Mouse (Mus musculus) heart, embryonic 15.5 days (tissue): ENCODE results near the gene Rexo5. TPM values are rescaled to one million over a fixed set of nuclear protein-coding genes. Genes with fewer than 3 reads are reported as not detected.
A peak's percentile ranks its signal among the peaks of the same experiment; 100 is the strongest.

Experiments
- ATAC-seq: fragments of 200-750 bp; cut with Nextera tagmentation; replicated peaks from 2 replicates; pipeline ENCODE4 v1.8.0; 2017; ENCODE audit warnings: low read depth, moderate TSS enrichment; ENCODE audit not compliant: insufficient number of reproducible peaks, insufficient read depth, low FRiP score
- H3K27ac ChIP-seq: fragments of 300-500 bp; sonication (generic); 2 replicates; pipeline ENCODE4 v1.5.1; 2015; ENCODE audit warnings: mild to moderate bottlenecking, inconsistent platforms
- H3K27me3 ChIP-seq: fragments of 300-500 bp; sonication (generic); 2 replicates; pipeline ENCODE4 v1.6.1; 2015; ENCODE audit warnings: inconsistent platforms
- H3K36me3 ChIP-seq: fragments of 300-500 bp; sonication (generic); 2 replicates; pipeline ENCODE4 v1.6.1; 2015; ENCODE audit warnings: mild to moderate bottlenecking, inconsistent platforms
- H3K4me1 ChIP-seq: fragments of 300-500 bp; sonication (generic); replicated peaks from 2 replicates; pipeline ENCODE4 v1.6.1; 2015; ENCODE audit warnings: inconsistent platforms
- H3K4me2 ChIP-seq: fragments of 300-500 bp; sonication (generic); 2 replicates; pipeline ENCODE4 v1.6.1; 2015; ENCODE audit warnings: inconsistent platforms, mild to moderate bottlenecking, moderate library complexity
- H3K4me3 ChIP-seq: fragments of 300-500 bp; sonication (generic); 2 replicates; pipeline ENCODE4 v1.5.1; 2015; ENCODE audit warnings: mild to moderate bottlenecking, inconsistent platforms
- H3K9ac ChIP-seq: fragments of 300-500 bp; sonication (generic); 2 replicates; pipeline ENCODE4 v1.6.1; 2015; ENCODE audit warnings: mild to moderate bottlenecking, inconsistent platforms
- H3K9me3 ChIP-seq: fragments of 300-500 bp; sonication (generic); replicated peaks from 2 replicates; pipeline ENCODE4 v1.6.1; 2016; ENCODE audit warnings: inconsistent platforms
- WGBS: fragments of 180-500 bp; shearing (Covaris S2); methylation state at CpG from one replicate; pipeline ENCODE4 v1.1.7; 2015; ENCODE audit warnings: mixed read lengths; 5-methylcytosine and 5-hydroxymethylcytosine counted together
- polyA plus RNA-seq: library from polyadenylated mRNA; unstranded; fragments of >200 nt; fragmentation: Nextera tagmentation; extraction: Ambion mirVana; gene quantifications from 2 replicates; pipeline ENCODE4 v1.2.1, GENCODE M21; 2015

Gene Rexo5
- polyA plus RNA-seq, 1 experiment from 2014 or later: 11.2 TPM

GRCm38 (mm10) chr7:119845541-119845940 is 51.7 kb downstream of the Rexo5 start:
- Histone ChIP-seq H3K27me3 (no peaks in the 10 kb centered on the region), H3K9me3 (no peaks in the 10 kb centered on the region), H3K9ac (no peak overlapping the region), H3K4me3 (no peak overlapping the region), H3K27ac (no peak overlapping the region), H3K4me2 (no peak overlapping the region), H3K36me3 (peaks cover 25% of the 10 kb centered on the region), H3K4me1 (no peaks in the 10 kb centered on the region)
- WGBS: 69% methylated on average over 2 of the region's 2 CpGs
- no peak for ATAC-seq

GRCm38 (mm10) chr7:119847396-119847795 is 53.6 kb downstream of the Rexo5 start:
- no peak overlapping the region for H3K27ac ChIP-seq
- ATAC-seq: no peak
- 83% methylated on average over 2 of the region's 2 CpGs for WGBS
- H3K36me3 ChIP-seq: peaks cover 25% of the 10 kb centered on the region; the same call in 1 of the 2 replicates
- H3K27me3 ChIP-seq: no peaks in the 10 kb centered on the region
- no peak overlapping the region for H3K9ac ChIP-seq
- H3K4me3 ChIP-seq: no peak overlapping the region
- no peaks in the 10 kb centered on the region for H3K9me3 ChIP-seq
- H3K4me2 ChIP-seq: no peak overlapping the region
- H3K4me1 ChIP-seq: no peaks in the 10 kb centered on the region

DNA sequence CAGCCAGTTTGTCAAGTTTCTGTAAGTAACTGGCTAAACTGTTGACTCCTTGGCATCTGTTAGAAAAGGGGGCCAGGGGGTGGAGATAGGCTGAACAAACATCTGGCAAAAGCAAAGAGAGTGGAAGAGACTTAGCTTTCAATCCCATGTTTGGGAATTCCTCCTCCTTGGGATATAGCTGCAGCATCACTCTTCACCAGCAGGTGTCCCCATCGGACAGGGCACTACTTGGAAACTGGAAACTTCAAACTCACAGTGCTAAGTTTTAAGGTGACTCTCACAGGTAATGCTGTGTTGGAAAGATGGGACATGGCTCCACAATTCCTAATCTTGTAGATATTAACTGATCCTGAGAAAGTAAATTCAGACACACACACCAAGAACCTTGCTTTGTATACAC is 55.3 kb downstream of the Rexo5 start:
- Histone ChIP-seq H3K9me3 (no peaks in the 10 kb centered on the region), H3K27me3 (no peaks in the 10 kb centered on the region), H3K4me3 (no peak overlapping the region), H3K4me1 (no peaks in the 10 kb centered on the region), H3K4me2 (no peak overlapping the region), H3K27ac (no peak overlapping the region), H3K36me3 (peaks cover 16% of the 10 kb centered on the region; the same call in 1 of the 2 replicates), H3K9ac (no peak overlapping the region)
- no peak for ATAC-seq
- 3% methylated on average over 1 of the region's 1 CpGs for WGBS

DNA sequence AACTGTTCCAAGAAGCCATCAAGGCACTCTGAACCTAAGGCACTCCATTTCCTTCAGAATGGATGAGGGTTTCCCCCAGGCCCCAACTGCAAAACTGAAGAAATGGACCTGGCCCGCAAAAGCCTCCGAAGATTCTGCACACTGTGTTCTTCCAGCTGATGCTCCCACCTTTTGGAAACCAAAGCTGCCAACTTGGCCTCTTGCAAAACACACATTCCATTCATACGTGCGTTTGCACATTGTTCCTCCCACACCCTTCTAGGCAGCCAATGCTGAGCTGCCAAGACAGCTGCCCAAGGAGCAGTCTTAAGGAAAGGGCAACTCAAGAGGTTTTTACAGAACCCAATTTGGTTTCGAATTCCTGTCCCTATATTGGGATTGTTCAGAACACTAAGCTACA is 56.9 kb downstream of the Rexo5 start:
- Histone ChIP-seq H3K27me3 (no peaks in the 10 kb centered on the region), H3K27ac (no peak overlapping the region), H3K4me1 (no peaks in the 10 kb centered on the region), H3K9me3 (no peaks in the 10 kb centered on the region), H3K9ac (no peak overlapping the region), H3K36me3 (peaks cover 3% of the 10 kb centered on the region; the same call in 1 of the 2 replicates), H3K4me2 (no peak overlapping the region), H3K4me3 (no peak overlapping the region)
- WGBS: 58% methylated on average over 5 of the region's 5 CpGs
- ATAC-seq: no peak

DNA sequence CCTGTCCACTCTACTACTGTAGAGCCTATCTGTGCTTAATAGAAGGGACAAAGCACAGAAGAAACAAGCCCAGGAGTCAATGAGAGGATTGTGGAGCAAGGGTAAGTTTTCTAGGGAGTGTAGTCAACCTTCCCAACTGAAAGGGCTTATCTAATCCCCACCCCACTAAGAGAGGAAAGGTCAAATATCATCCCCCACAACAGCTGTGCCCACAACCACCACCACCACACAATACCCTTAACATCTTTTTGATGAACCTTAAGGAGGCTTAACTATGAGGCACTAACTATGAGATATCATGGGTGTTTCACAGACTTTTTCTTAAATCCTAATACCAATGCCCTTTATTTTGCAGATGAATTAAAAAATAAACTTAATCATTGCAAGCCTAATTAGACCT is 58.7 kb downstream of the Rexo5 start:
- no peaks in the 10 kb centered on the region for H3K9me3 ChIP-seq
- no peak overlapping the region for H3K4me2 ChIP-seq
- H3K4me3 ChIP-seq: no peak overlapping the region
- H3K9ac ChIP-seq: no peak overlapping the region
- H3K27ac ChIP-seq: no peak overlapping the region
- H3K36me3 ChIP-seq: no peaks in the 10 kb centered on the region; the same call in 1 of the 2 replicates
- no peak for ATAC-seq
- no peaks in the 10 kb centered on the region for H3K4me1 ChIP-seq
- no peaks in the 10 kb centered on the region for H3K27me3 ChIP-seq

DNA sequence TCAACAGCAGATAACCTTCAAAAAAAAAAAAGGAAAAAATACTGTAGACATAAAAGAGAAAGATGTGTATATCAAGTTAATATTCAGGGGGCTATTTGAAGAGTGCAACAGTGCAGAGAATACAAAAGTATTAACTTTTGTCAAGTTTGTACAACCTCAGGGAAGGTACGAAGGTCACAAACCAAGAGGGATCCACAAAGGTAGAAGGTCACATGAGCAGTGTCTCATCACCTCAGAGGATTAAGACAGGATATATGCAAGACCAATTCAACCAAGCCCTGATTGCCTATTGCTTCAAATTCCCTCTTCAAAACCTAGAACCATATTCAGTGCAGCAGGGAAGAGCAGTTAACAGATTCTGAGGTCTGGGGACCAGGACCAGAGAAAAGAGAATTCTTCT is 59.4 kb downstream of the Rexo5 start:
- H3K9ac ChIP-seq: no peak overlapping the region
- no peaks in the 10 kb centered on the region for H3K9me3 ChIP-seq
- no peak for ATAC-seq
- WGBS: 82% methylated on average over 1 of the region's 1 CpGs
- H3K27me3 ChIP-seq: no peaks in the 10 kb centered on the region
- H3K27ac ChIP-seq: no peak overlapping the region
- H3K4me3 ChIP-seq: no peak overlapping the region
- H3K36me3 ChIP-seq: no peaks in the 10 kb centered on the region; the same call in 1 of the 2 replicates
- no peak overlapping the region for H3K4me2 ChIP-seq
- H3K4me1 ChIP-seq: no peaks in the 10 kb centered on the region

DNA sequence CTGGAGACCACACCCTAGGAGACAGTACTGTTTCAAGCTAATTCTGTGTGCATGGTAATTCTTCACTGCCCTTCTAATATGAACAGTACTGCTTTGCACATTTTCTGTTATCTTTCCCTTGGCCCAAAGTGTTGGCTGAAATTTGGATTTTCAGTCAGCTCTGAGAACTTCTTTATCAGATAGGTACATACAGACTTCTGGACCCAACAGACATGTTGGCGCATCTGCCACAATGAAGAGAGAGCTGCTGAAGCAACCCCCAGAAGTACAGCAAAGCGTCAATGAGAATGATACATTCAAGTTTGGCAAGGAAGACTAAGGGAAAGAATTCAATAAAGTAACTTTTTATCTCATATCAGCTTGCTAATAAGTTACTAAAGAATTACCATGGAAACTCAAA is 60.6 kb downstream of the Rexo5 start:
- H3K27ac ChIP-seq: no peak overlapping the region
- no peaks in the 10 kb centered on the region for H3K27me3 ChIP-seq
- H3K4me1 ChIP-seq: no peaks in the 10 kb centered on the region
- no peak overlapping the region for H3K4me2 ChIP-seq
- H3K9ac ChIP-seq: no peak overlapping the region
- ATAC-seq: no peak
- peaks cover 4% of the 10 kb centered on the region; the same call in 1 of the 2 replicates for H3K36me3 ChIP-seq
- 95% methylated on average over 2 of the region's 2 CpGs for WGBS
- no peaks in the 10 kb centered on the region for H3K9me3 ChIP-seq
- no peak overlapping the region for H3K4me3 ChIP-seq

GRCm38 (mm10) chr7:119855031-119855430 is 61.2 kb downstream of the Rexo5 start:
- Histone ChIP-seq H3K4me1 (no peaks in the 10 kb centered on the region), H3K36me3 (peaks cover 6% of the 10 kb centered on the region; the same call in 1 of the 2 replicates), H3K27ac (no peak overlapping the region), H3K4me3 (no peak overlapping the region), H3K9me3 (no peaks in the 10 kb centered on the region), H3K4me2 (no peak overlapping the region), H3K9ac (no peak overlapping the region), H3K27me3 (no peaks in the 10 kb centered on the region)
- ATAC-seq: no peak

DNA sequence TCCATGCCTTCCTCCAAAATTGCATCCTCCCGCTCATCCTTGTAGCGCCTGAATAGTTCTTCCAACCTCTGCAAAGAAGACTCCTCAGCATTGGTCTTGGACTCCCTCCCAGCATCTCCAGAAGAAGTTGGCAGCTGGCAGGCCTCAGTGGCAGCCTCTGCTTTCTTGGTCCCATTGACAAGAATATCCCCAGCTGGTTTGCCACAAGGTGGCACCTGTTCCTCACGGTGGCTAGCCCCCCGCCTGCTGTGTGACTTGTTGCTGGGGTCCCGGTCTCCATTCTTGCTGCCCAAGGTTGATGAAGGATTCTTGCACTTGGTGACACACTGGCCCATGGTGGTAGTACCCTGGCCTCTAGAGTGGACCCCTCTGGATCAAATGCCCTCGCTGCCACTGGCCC is 65.7 kb downstream of the Rexo5 start:
- no peaks in the 10 kb centered on the region for H3K27me3 ChIP-seq
- 73% methylated on average over 6 of the region's 6 CpGs for WGBS
- ATAC-seq: no peak
- no peak overlapping the region for H3K27ac ChIP-seq
- H3K9me3 ChIP-seq: no peaks in the 10 kb centered on the region
- H3K9ac ChIP-seq: no peak overlapping the region
- peaks cover 14% of the 10 kb centered on the region for H3K4me1 ChIP-seq
- H3K4me2 ChIP-seq: no peak overlapping the region
- no peak overlapping the region for H3K4me3 ChIP-seq
- H3K36me3 ChIP-seq: peaks cover 6% of the 10 kb centered on the region; the same call in 1 of the 2 replicates

DNA sequence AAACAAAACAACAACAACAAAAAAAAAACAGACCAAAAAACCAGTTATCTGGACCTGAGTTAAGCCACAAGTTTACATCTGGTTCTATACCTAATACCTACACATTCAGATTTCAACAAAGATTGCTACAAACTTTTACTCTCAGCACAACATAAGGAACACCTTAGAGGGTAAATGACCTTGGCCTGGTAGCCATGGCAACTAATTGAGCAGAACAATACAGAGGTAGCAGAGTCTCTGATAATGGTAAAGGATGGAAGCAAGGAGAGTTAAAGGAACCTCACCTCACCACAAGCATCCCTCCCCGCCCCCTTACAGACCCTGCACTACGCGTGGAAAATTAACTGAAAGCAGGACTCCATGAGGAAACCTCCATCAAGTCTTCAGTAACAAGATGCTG is 66.3 kb downstream of the Rexo5 start:
- 84% methylated on average over 3 of the region's 3 CpGs for WGBS
- Histone ChIP-seq H3K4me1 (peaks cover 14% of the 10 kb centered on the region), H3K4me2 (no peak overlapping the region), H3K9me3 (no peaks in the 10 kb centered on the region), H3K4me3 (no peak overlapping the region), H3K27ac (no peak overlapping the region), H3K36me3 (peaks cover 6% of the 10 kb centered on the region; the same call in 1 of the 2 replicates), H3K27me3 (no peaks in the 10 kb centered on the region), H3K9ac (no peak overlapping the region)
- no peak for ATAC-seq

DNA sequence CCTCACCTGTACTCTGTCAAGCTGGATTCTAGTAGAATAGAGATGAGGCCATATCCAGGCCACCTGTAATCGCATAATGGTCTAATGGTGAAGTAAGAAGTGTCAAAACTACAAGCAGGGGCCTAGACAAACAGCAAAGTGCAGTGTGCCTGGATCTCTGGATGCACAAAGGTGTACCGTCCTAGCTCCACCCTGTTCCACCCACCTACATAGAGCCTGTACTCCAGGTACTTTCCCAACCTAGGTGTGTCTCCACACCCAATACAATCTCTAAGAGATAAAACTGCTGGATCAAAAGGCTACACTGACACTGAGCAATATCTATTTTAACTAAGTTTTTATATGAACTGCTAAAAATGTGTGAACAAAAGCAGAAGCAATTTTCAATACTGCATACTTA is 66.7 kb downstream of the Rexo5 start:
- WGBS: 91% methylated on average over 2 of the region's 2 CpGs
- no peak overlapping the region for H3K9ac ChIP-seq
- no peaks in the 10 kb centered on the region for H3K9me3 ChIP-seq
- no peak overlapping the region for H3K27ac ChIP-seq
- no peak overlapping the region for H3K4me2 ChIP-seq
- no peaks in the 10 kb centered on the region for H3K27me3 ChIP-seq
- peaks cover 6% of the 10 kb centered on the region; the same call in 1 of the 2 replicates for H3K36me3 ChIP-seq
- no peak overlapping the region for H3K4me3 ChIP-seq
- ATAC-seq: no peak
- H3K4me1 ChIP-seq: peaks cover 14% of the 10 kb centered on the region

DNA sequence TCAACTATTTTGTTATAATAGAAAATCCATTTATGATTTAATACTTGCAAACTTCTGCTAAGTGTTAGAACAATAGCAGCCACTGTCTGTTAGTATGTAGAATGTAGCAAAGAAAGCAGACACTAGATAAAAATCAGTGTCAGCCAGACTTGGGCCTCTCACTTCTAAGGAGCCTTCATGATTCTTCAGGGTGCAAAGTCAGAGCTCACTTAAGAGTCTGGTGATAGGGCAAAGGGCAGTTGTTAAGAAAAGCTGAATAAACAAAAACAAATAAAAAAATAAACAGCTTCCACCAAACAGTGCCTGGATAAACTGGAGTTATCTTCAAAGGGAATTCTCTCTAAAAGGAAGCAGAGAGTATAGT is 67.1 kb downstream of the Rexo5 start:
- Histone ChIP-seq H3K27me3 (no peaks in the 10 kb centered on the region), H3K4me1 (peaks cover 14% of the 10 kb centered on the region), H3K9me3 (no peaks in the 10 kb centered on the region), H3K4me3 (no peak overlapping the region), H3K9ac (no peak overlapping the region), H3K36me3 (peaks cover 6% of the 10 kb centered on the region; the same call in 1 of the 2 replicates), H3K27ac (peak overlapping the region; percentile 54; the same call in 1 of the 2 replicates), H3K4me2 (no peak overlapping the region)
- ATAC-seq: no peak
